Mouse (Mus musculus): Measurements from ENCODE around the gene Fmo9. TPM values are rescaled to one million over a fixed set of nuclear protein-coding genes. Genes with fewer than 3 reads are reported as not detected.

Fmo9 gene
- not detected in 2 replicates for total RNA-seq (2015; ENCODE audit: low replicate concordance)
- total RNA-seq (2017; ENCODE audit: low replicate concordance) = not detected in 2 replicates

- ATAC-seq (replicated peaks; ENCODE audit: low FRiP score, poor library complexity, severe bottlenecking) = no peak
These were observed at the start of gene Fmo9 for GRCm38 (mm10) chr1:166681745-166682144. Fmo9 (minus strand) TSS chr1:166681845.

- no peak for ATAC-seq (replicated peaks; ENCODE audit: low FRiP score, poor library complexity, severe bottlenecking)
These were observed 49.2 kb upstream of the Fmo9 start for GRCm38 (mm10) chr1:166730886-166731285.

- no peak for ATAC-seq (replicated peaks; ENCODE audit: low FRiP score, poor library complexity, severe bottlenecking)
These were observed 48.6 kb upstream of the Fmo9 start for GRCm38 (mm10) chr1:166730215-166730614.

DNA sequence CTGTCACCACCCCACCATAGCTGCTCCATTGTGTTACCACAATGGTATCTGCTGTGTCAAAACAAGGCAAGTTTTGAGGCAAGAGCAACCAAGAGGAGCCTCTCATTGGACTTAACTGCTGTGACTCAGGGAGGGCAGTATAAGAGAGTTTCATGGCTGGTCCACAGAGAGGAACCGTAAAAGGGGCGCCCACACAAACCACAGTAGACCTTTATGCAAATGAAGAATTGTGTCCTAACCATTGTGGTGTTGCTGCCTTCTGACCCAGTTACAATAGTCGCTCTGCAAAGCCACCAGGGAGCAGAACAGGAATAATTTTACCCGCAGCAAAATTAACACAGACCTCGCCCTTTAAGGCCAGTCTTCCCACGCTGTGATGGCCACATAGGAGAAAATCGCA lies 29.2 kb upstream of the Fmo9 start:
- ATAC-seq (replicated peaks; ENCODE audit: low FRiP score, poor library complexity, severe bottlenecking) = no peak

GRCm38 (mm10) chr1:166702270-166702912 lies 20.7 kb upstream of the Fmo9 start:
- ATAC-seq (replicated peaks; ENCODE audit: low FRiP score, poor library complexity, severe bottlenecking) = no peak

- ATAC-seq (replicated peaks; ENCODE audit: low FRiP score, poor library complexity, severe bottlenecking) = no peak
These were observed 12.4 kb downstream of the Fmo9 start for GRCm38 (mm10) chr1:166669264-166669663.

GRCm38 (mm10) chr1:166660800-166661199 lies 20.8 kb downstream of the Fmo9 start:
- no peak for ATAC-seq (replicated peaks; ENCODE audit: low FRiP score, poor library complexity, severe bottlenecking)

DNA sequence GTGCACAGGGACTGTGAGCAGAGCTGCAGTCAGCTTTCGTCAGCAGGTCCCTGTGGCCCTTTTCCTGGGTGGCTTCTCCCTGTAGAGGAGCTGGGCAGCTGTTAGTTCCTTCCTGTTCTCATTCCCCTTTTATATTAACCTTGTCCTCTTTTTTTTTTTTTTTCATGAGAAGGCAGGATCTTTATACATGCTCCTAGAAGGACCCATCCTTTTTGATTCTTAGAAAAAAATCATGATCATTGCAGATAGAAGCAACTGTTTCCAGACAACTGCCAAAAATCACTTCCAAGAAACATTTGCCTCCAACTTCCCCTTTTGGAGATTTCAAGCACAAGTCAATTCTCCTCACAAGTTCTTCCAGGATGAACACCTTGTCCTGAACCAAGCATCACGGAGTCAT lies 34.1 kb downstream of the Fmo9 start, which contains the start of gene Gm4847:
Gm4847 (minus strand) TSS at position 101 of the 400 bp plus-strand sequence.
- ATAC-seq (replicated peaks; ENCODE audit: low FRiP score, poor library complexity, severe bottlenecking) = no peak

Other genes starting within 250 kb of the Fmo9 start
- not detected in 2 replicates for gene Gm4846, start 184.3 kb downstream of the Fmo9 start, total RNA-seq (2015; ENCODE audit: low replicate concordance)
- gene Gm4846, start 184.3 kb downstream of the Fmo9 start, total RNA-seq (2017; ENCODE audit: low replicate concordance) = not detected in 2 replicates
- gene Gm4847, start 34.2 kb downstream of the Fmo9 start, total RNA-seq (2015; ENCODE audit: low replicate concordance) = not detected in 2 replicates
- not detected in 2 replicates for gene Gm4847, start 34.2 kb downstream of the Fmo9 start, total RNA-seq (2017; ENCODE audit: low replicate concordance)

All from erythroblast, adult 5-6 weeks (primary cell).